Mouse (Mus musculus) kidney, adult 2 months (tissue): Measurements from ENCODE around the gene Drd2. TPM values are rescaled to one million over a fixed set of nuclear protein-coding genes. Genes with fewer than 3 reads are reported as not detected.

Experiments used
- DNase-seq: peaks from one replicate; pipeline ENCODE4 v3.0.0; 2021
- H3K27ac ChIP-seq: fragments of 200-500 bp; 2 replicates; pipeline ENCODE4 v1.5.1; 2012; ENCODE audit warnings: low read depth, low read length, control low read depth, inconsistent platforms; ENCODE audit not compliant: insufficient read depth
- H3K27me3 ChIP-seq: fragments of 200-500 bp; replicated peaks from 2 replicates; pipeline ENCODE4 v1.6.1; 2012; ENCODE audit warnings: mild to moderate bottlenecking, moderate library complexity, low read length, inconsistent platforms; ENCODE audit not compliant: control insufficient read depth, insufficient read depth
- H3K36me3 ChIP-seq: fragments of 200-500 bp; 2 replicates; pipeline ENCODE4 v1.6.1; 2012; ENCODE audit warnings: mild to moderate bottlenecking, moderate library complexity, low read length, inconsistent platforms; ENCODE audit not compliant: control insufficient read depth, insufficient read depth
- H3K4me1 ChIP-seq: fragments of 200-500 bp; 2 replicates; pipeline ENCODE4 v1.6.1; 2011; ENCODE audit warnings: low read length; ENCODE audit not compliant: control insufficient read depth, insufficient read depth
- H3K4me3 ChIP-seq: fragments of 200-500 bp; 2 replicates; pipeline ENCODE4 v1.5.1; 2011; ENCODE audit warnings: mild to moderate bottlenecking, low read depth, low read length, control low read depth; ENCODE audit not compliant: insufficient read depth
- CTCF ChIP-seq: fragments of 200-500 bp; conservative IDR thresholded peaks from 2 replicates; pipeline ENCODE4 v1.5.1; 2011; ENCODE audit warnings: low read depth, mild to moderate bottlenecking, control low read depth, low read length, moderate library complexity, mixed read lengths; ENCODE audit not compliant: insufficient read depth, insufficient read length
- POLR2A ChIP-seq: fragments of 200-500 bp; IDR thresholded peaks from one replicate; pipeline ENCODE4 v1.6.1; 2011; ENCODE audit warnings: low read depth, low read length, control low read depth
- WGBS: fragments of 180-500 bp; shearing (Covaris S2); methylation state at CpG from one replicate; pipeline ENCODE4 v1.1.7; 2018; 5-methylcytosine and 5-hydroxymethylcytosine counted together
- polyA plus RNA-seq: library from polyadenylated mRNA; depleted of rRNA; stranded (reverse); fragments of >200 nt; gene quantifications from 2 replicates; pipeline ENCODE4 v1.2.3, GENCODE M21; 2012

The Drd2 gene
- polyA plus RNA-seq, 1 experiment, result 0.44 TPM

DNA sequence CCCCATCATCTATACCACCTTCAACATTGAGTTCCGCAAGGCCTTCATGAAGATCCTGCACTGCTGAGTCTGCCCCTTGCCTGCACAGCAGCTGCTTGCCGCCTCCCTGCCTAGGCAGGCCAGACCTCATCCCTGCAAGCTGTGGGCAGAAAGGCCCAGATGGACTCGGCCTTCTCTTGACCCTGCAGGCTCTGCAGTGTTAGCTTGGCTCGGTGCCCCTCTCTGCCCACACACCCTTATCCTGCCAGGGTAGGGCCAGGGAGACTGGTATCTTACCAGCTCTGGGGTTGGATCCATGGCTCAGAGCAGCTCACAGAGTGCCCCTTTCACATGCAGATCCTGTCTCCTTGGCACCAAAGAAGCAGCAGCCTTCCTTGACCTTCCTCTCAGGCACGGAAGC lies 66.6 kb downstream of the Drd2 start:
- WGBS, result 91% methylated on average over 5 of the region's 5 CpGs

DNA sequence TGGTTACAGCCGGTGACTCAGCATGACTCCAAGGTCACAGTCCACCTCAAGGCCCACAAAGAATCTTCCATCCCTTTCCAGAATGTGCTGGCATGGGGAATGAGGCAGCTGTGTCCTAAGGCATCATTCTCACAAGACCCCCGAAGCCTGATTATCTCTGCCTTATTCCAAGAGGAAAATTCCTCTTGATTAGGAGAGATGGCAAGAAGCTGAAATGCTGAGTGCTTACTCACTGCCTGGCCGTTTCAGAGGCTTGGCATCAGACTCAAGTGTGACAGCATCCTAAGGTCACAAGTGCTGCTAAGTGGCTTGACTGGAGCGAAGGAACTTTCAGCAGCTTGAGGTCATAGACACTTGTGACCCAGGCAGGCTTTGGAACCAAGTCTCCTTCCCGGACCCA lies 70.2 kb downstream of the Drd2 start:
- Histone ChIP-seq H3K36me3 (no peaks in the 10 kb centered on the region), H3K4me3 (no peak overlapping the region), H3K4me1 (no peaks in the 10 kb centered on the region), H3K27ac (no peak overlapping the region), H3K27me3 (no peaks in the 10 kb centered on the region)
- WGBS, result 81% methylated on average over 5 of the region's 5 CpGs
- no peak for TF ChIP-seq CTCF
- no peak for TF ChIP-seq POLR2A
- DNase-seq, result no peak

More for the DNA sequence above, 66.6 kb downstream of the Drd2 start:
- Histone ChIP-seq H3K27ac (no peak overlapping the region), H3K4me1 (no peaks in the 10 kb centered on the region), H3K36me3 (no peaks in the 10 kb centered on the region), H3K4me3 (no peak overlapping the region), H3K27me3 (no peaks in the 10 kb centered on the region)
- no peak for DNase-seq
- TF ChIP-seq POLR2A, result no peak
- no peak for TF ChIP-seq CTCF

DNA sequence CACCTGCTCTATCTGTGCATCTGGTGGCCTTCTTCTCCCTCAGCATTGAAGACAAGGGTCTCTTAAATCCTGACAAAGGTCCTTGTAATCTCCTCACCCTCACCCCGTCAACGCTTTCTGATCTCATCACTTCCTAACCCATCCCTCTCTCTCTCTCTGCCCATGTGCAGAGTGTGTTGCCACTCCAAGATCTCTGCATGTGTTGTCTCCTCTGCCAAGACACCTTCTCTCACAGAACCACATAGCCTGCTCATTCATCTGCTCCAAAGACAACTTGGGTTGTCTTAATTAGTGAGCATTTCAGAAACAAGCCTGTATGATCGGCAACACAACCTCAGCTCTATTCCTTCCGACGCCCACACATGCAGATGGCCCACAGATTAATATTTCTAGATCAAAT lies 83.4 kb downstream of the Drd2 start:
- Histone ChIP-seq H3K27me3 (no peaks in the 10 kb centered on the region), H3K4me1 (no peaks in the 10 kb centered on the region), H3K4me3 (no peak overlapping the region), H3K36me3 (no peaks in the 10 kb centered on the region), H3K27ac (no peak overlapping the region)
- WGBS, result 91% methylated on average over 5 of the region's 5 CpGs
- no peak for DNase-seq
- TF ChIP-seq CTCF (no peak), POLR2A (no peak)

DNA sequence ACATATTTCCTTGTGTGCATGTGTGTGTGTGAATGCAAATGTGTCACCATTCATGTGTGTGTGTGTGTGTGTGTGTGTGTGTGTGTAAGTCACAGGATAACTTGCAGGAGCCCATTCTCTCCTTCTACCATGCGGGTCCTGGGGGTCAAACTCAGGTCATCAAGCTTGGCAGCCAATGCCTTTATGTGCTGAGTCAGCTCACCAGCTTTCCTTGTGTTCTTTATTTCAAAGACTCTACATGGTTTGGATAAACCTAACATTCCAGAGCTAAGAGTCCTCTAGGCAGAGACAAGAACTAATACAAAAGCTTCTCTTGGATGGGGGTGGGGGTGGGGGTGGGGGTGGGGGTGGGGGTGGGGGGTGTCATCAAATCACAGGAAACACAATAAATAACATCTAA lies 85.2 kb downstream of the Drd2 start:
- TF ChIP-seq POLR2A (no peak), CTCF (no peak)
- Histone ChIP-seq H3K27ac (no peak overlapping the region), H3K27me3 (no peaks in the 10 kb centered on the region), H3K4me1 (no peaks in the 10 kb centered on the region), H3K4me3 (no peak overlapping the region), H3K36me3 (no peaks in the 10 kb centered on the region)
- 56% methylated on average over 1 of the region's 1 CpGs for WGBS
- no peak for DNase-seq

DNA sequence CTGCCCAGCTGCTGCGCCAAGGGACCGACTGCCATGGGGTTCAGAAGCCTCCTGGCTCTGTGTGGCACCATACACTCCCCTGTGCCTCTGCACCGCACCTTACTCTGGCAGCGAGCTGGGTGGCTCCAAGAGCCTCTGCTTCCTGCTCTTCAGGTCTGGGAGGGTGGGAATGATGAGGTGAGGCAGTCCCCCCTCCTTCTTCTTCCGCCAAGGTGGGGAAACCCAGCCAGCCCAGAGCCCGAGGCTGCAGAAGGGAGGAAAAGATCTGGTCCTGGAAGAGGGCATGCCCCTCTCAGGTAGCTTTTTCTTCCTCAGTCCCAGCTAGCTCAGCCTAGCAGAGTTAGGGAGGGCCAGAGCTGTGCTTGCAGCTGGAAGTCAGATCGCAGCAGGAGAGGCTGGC lies 86.5 kb downstream of the Drd2 start, which contains the start of gene Ankk1:
TSS of gene Ankk1 (minus strand) at position 101 of the 400 bp plus-strand sequence.
- no peaks in the 10 kb centered on the region for H3K4me1 ChIP-seq
- no peaks in the 10 kb centered on the region for H3K36me3 ChIP-seq
- 74% methylated on average over 7 of the region's 7 CpGs for WGBS
- TF ChIP-seq CTCF (no peak), POLR2A (no peak)
- DNase-seq, result no peak
- no peaks in the 10 kb centered on the region for H3K27me3 ChIP-seq
- no peak within 1 kb of the TSS for H3K27ac ChIP-seq
- H3K4me3 ChIP-seq, result no peak within 1 kb of the TSS

DNA sequence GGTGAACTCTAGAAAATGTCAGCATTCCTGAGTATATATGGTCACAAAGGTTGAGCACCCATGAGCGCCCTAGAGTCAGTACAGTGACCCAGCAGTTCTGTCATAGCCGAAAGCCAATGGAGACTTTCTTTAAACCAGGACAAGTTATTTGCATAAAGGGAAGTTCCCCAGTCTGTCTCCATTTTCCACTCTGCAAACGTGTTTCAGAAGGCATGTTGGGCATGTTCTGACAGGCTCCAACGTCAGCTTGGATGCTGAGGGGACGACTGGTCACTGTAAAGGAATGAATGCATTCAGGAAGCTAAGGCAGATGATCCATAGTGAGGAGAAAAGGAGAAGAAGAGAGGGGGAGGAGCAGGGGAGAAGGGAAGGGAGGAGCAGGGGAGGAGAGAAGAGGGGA lies 87.1 kb downstream of the Drd2 start:
- no peaks in the 10 kb centered on the region for H3K36me3 ChIP-seq
- TF ChIP-seq POLR2A, result no peak
- no peak for TF ChIP-seq CTCF
- no peaks in the 10 kb centered on the region for H3K4me1 ChIP-seq
- no peak for DNase-seq
- no peak overlapping the region for H3K27ac ChIP-seq
- H3K4me3 ChIP-seq, result no peak overlapping the region
- no peaks in the 10 kb centered on the region for H3K27me3 ChIP-seq
- WGBS, result 67% methylated on average over 5 of the region's 5 CpGs

DNA sequence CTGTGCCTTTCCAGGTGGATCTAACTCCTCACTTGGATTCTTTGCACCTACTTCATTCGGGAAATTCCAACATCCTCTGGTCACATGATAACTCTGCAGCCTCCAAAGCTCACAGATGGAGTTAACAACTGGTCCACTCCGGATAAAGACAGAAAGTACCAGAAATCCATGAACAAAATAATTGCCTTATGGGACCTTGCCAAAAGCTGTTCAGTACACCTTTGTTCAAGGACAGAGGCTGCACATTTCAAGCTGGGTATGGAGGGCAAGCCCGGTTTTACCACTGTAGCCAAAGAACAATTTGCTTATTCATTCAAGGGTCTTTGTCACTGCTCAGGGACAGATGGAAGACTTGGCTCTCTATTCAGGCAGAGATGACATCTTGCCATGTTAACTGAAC lies 102.2 kb downstream of the Drd2 start:
- 62% methylated on average over 3 of the region's 3 CpGs for WGBS
- H3K36me3 ChIP-seq, result no peaks in the 10 kb centered on the region
- no peak overlapping the region for H3K4me3 ChIP-seq
- no peak for TF ChIP-seq POLR2A
- no peak for TF ChIP-seq CTCF
- peak; percentile 22 for DNase-seq
- H3K27ac ChIP-seq, result no peak overlapping the region
- H3K27me3 ChIP-seq, result no peaks in the 10 kb centered on the region
- no peaks in the 10 kb centered on the region for H3K4me1 ChIP-seq

DNA sequence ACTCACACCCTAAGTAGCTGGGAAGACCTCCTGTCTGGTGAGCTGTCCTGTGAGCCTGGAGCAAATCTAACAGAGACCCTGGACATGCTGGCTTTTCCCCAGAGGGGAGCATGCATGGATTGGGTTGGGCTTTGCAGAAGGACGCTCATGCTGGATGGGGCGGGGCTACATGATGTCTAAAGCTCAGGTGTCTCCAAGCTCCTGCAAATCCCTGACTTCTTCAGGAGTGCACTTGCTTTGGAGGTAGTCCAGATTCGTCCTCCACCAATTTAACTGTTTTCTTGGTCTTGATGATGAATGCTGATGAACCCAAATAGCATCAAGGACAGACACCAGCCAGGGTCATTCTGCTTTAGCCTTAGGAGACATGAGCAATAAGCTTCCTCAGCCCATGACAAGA lies 110.1 kb downstream of the Drd2 start:
- H3K27me3 ChIP-seq, result no peaks in the 10 kb centered on the region
- no peaks in the 10 kb centered on the region for H3K36me3 ChIP-seq
- H3K4me1 ChIP-seq, result no peaks in the 10 kb centered on the region
- TF ChIP-seq CTCF (no peak), POLR2A (no peak)
- H3K4me3 ChIP-seq, result no peak overlapping the region
- 83% methylated on average over 3 of the region's 3 CpGs for WGBS
- DNase-seq, result no peak
- no peak overlapping the region for H3K27ac ChIP-seq
